Mouse (Mus musculus): ENCODE results near the gene Chd4.

GRCm38 (mm10) chr6:125071896-125072279 is 23.9 kb upstream of the Chd4 start:
- TF ChIP-seq EP300 (IDR thresholded peaks at IDR 0.05; ENCODE audit: insufficient read depth, low read depth, low read length) (no peak), CTCF (IDR thresholded peaks at IDR 0.05; ENCODE audit: low read depth, low read length) (no peak)

All from ES-Bruce4 (cell line).